Mouse (Mus musculus) cortical plate, adult 2 months (tissue): ENCODE measurements at regions not wholly inside any gene's neighbourhood (a gene's known extent, or its start where the extent isn't known, plus 50 kb on each side); places are given as distances from the start of the nearest gene placed in this dataset.

Experiments
- CTCF ChIP-seq: fragments of 200-500 bp; IDR thresholded peaks from 2 replicates; pipeline ENCODE4 v1.5.1; 2011; ENCODE audit warnings: mild to moderate bottlenecking, control low read depth, low read length; ENCODE audit not compliant: insufficient read depth; ENCODE audit errors: extremely low read depth
- POLR2A ChIP-seq: fragments of 200-500 bp; IDR thresholded peaks from 2 replicates; pipeline ENCODE4 v1.6.1; 2011; ENCODE audit warnings: mild to moderate bottlenecking, low read length, control low read depth; ENCODE audit not compliant: insufficient read depth; ENCODE audit errors: extremely low read depth

GRCm38 (mm10) chr14:74294560-74294959, 346.1 kb upstream of the Htr2a start:
- TF ChIP-seq POLR2A (no peak), CTCF (no peak)
